ENCODE assay signal across 8 mouse cellular contexts in genomic region chr7:130577388-130578003, GRCm38 (mm10). TPM values are rescaled to one million over a fixed set of nuclear protein-coding genes. Genes with fewer than 3 reads are reported as not detected.
A peak's percentile ranks its signal among the peaks of the same experiment; 100 is the strongest.
DNase-seq lines count a peak whose midpoint lies in the region; ATAC-seq and TF ChIP-seq lines count a peak whose summit lies in the region.

Gene Tacc2, plus strand, starts transcription at chr7:130577438.

- no peak for TF ChIP-seq EP300 in heart, postnatal 0 days (IDR thresholded peaks at IDR 0.05; ENCODE audit: low read depth)

- H3K9ac ChIP-seq in embryonic facial prominence, embryonic 13.5 days: peak within 1 kb of the TSS; percentile 51
- H3K9ac ChIP-seq in heart, postnatal 0 days (replicated peaks; ENCODE audit: low read depth, low read length): peak within 1 kb of the TSS; percentile 22
- no peak within 1 kb of the TSS for H3K9ac ChIP-seq in neural tube, embryonic 14.5 days (replicated peaks; ENCODE audit: low read depth, low read length)

- no peak within 1 kb of the TSS for H3K27ac ChIP-seq in left cerebral cortex, adult 2 months
- peak within 1 kb of the TSS; percentile 85 for H3K27ac ChIP-seq in embryonic facial prominence, embryonic 13.5 days
- H3K27ac ChIP-seq in heart, postnatal 0 days (ENCODE audit: low read depth): no peak within 1 kb of the TSS
- no peak within 1 kb of the TSS; the same call in 1 of the 2 replicates for H3K27ac ChIP-seq in neural tube, embryonic 14.5 days (ENCODE audit: low read depth, low read length)

- no peak within 1 kb of the TSS for H3K4me3 ChIP-seq in left cerebral cortex, adult 2 months
- peak within 1 kb of the TSS; percentile 12 for H3K4me3 ChIP-seq in embryonic facial prominence, embryonic 13.5 days
- peak within 1 kb of the TSS; percentile 32 for H3K4me3 ChIP-seq in heart, postnatal 0 days (ENCODE audit: low read depth, low read length)
- no peak within 1 kb of the TSS for H3K4me3 ChIP-seq in neural tube, embryonic 14.5 days (ENCODE audit: low read depth, low read length)

- peak within 1 kb of the TSS; percentile 53 for H3K4me2 ChIP-seq in embryonic facial prominence, embryonic 13.5 days
- peak within 1 kb of the TSS; percentile 51 for H3K4me2 ChIP-seq in heart, postnatal 0 days (ENCODE audit: low read depth, low read length)
- no peak within 1 kb of the TSS for H3K4me2 ChIP-seq in neural tube, embryonic 14.5 days (ENCODE audit: low read depth, low read length)

- H3K4me1 ChIP-seq in embryonic facial prominence, embryonic 13.5 days: peaks cover 30% of the 10 kb centered on the region
- H3K4me1 ChIP-seq in heart, postnatal 0 days (ENCODE audit: control insufficient read depth, insufficient read depth): 0 out of 2 replicates have a peak, but pooled peaks cover 6% of the 10 kb centered on the region
- no peaks in the 10 kb centered on the region for H3K4me1 ChIP-seq in neural tube, embryonic 14.5 days (ENCODE audit: control insufficient read depth, insufficient read depth, low read length)

- 47% methylated on average over 15 of the region's 15 CpGs for WGBS in embryonic facial prominence, embryonic 13.5 days
- WGBS in heart, postnatal 0 days: 27% methylated on average over 15 of the region's 15 CpGs
- WGBS in neural tube, embryonic 14.5 days: 49% methylated on average over 15 of the region's 15 CpGs

- H3K36me3 ChIP-seq in embryonic facial prominence, embryonic 13.5 days: no peaks in the 10 kb centered on the region
- H3K36me3 ChIP-seq in heart, postnatal 0 days (replicated peaks; ENCODE audit: control insufficient read depth, insufficient read depth, low read length): no peaks in the 10 kb centered on the region
- H3K36me3 ChIP-seq in neural tube, embryonic 14.5 days (ENCODE audit: control insufficient read depth, insufficient read depth, low read length): no peaks in the 10 kb centered on the region

- intact Hi-C loops in left cerebral cortex, adult 2 months (cut with DNase I): no loop called here
- intact Hi-C loops in left cerebral cortex, postnatal 36 days (cut with DNase I): no loop called here

- DNase-seq in left cerebral cortex, adult 2 months (ENCODE audit: extremely low spot score in 1 of 2, low spot score in 2 of 2): no peak
- no peak for DNase-seq in left cerebral cortex, adult 9 months (ENCODE audit: low spot score in 2 of 2)
- no peak for DNase-seq in heart, postnatal 0 days (ENCODE audit: low spot score)
- DNase-seq in left cerebral cortex, postnatal 36 days (ENCODE audit: low spot score in 2 of 2): no peak
- DNase-seq in thymus, postnatal 36 days: no peak
- DNase-seq in thymus, adult 18-20 months: no peak

- no peak for ATAC-seq in embryonic facial prominence, embryonic 13.5 days (ENCODE audit: insufficient number of reproducible peaks, insufficient read depth, low FRiP score, low TSS enrichment, low read depth)
- ATAC-seq in heart, postnatal 0 days (ENCODE audit: insufficient read depth, low read depth): no peak
- no peak for ATAC-seq in neural tube, embryonic 14.5 days (ENCODE audit: low read depth)

- TF ChIP-seq CTCF in left cerebral cortex, adult 2 months (IDR thresholded peaks at IDR 0.05): no peak
- no peak for TF ChIP-seq CTCF in heart, postnatal 0 days (IDR thresholded peaks at IDR 0.05; ENCODE audit: low read depth)

- no peaks in the 10 kb centered on the region for H3K9me3 ChIP-seq in embryonic facial prominence, embryonic 13.5 days
- no peaks in the 10 kb centered on the region for H3K9me3 ChIP-seq in heart, postnatal 0 days (replicated peaks; ENCODE audit: control insufficient read depth, low read length)
- no peaks in the 10 kb centered on the region for H3K9me3 ChIP-seq in neural tube, embryonic 14.5 days (ENCODE audit: control insufficient read depth, low read length)

- no peaks in the 10 kb centered on the region for H3K27me3 ChIP-seq in embryonic facial prominence, embryonic 13.5 days
- H3K27me3 ChIP-seq in heart, postnatal 0 days (ENCODE audit: control insufficient read depth, insufficient read depth, low read length): no peaks in the 10 kb centered on the region
- H3K27me3 ChIP-seq in neural tube, embryonic 14.5 days (ENCODE audit: control insufficient read depth, insufficient read depth, low read length): no peaks in the 10 kb centered on the region

RNA-seq across cellular contexts. Expression of gene Tacc2, which starts in this region (rescaled TPM):
- total RNA-seq in left cerebral cortex, adult 2 months (2021): 10 to 100 TPM; 65.9 to 67.6 TPM
- polyA plus RNA-seq in embryonic facial prominence, embryonic 13.5 days (2015; fragmentation: Nextera tagmentation; extraction: Ambion mirVana): 42.0 and 43.8 TPM in 2 replicates
- 64.7 and 83.8 TPM in 2 replicates for total RNA-seq in heart, postnatal 0 days (2014; rRNA removed; ENCODE audit: low replicate concordance)
- 33.7 and 39.0 TPM in 2 replicates for polyA plus RNA-seq in heart, postnatal 0 days (2015; fragmentation: Nextera tagmentation; extraction: Ambion mirVana)
- total RNA-seq in left cerebral cortex, postnatal 36 days (2021): 10 to 100 TPM; 63.0 to 69.5 TPM
- polyA plus RNA-seq in neural tube, embryonic 14.5 days (2014; fragmentation: Nextera tagmentation; extraction: Ambion mirVana): 63.4 and 74.7 TPM in 2 replicates

Comparison
In these comparisons a context has a peak if more than half of its experiments do, and no peak if none do; other contexts are left out.
1. H3K4me3 ChIP-seq: peak in embryonic facial prominence, embryonic 13.5 days (single experiment) and heart, postnatal 0 days (single experiment); none in left cerebral cortex, adult 2 months (single experiment) and neural tube, embryonic 14.5 days (single experiment).